Mouse (Mus musculus) splenic B cell, adult 2 months (primary cell): ENCODE data around the gene Astn2.

Experiments
- DNase-seq: peaks from one replicate; pipeline ENCODE4 v3.0.0-alpha.2; 2011; ENCODE audit warnings: low read depth, low spot score
- H3K27me3 ChIP-seq: 2 replicates; pipeline ENCODE4 v1.6.1; 2012; ENCODE audit warnings: mild to moderate bottlenecking, low read length, moderate library complexity, mixed read lengths; ENCODE audit not compliant: control insufficient read depth, poor library complexity, insufficient read depth, severe bottlenecking
- H3K36me3 ChIP-seq: 2 replicates; pipeline ENCODE4 v1.6.1; 2012; ENCODE audit warnings: mild to moderate bottlenecking, low read length, moderate library complexity, mixed read lengths; ENCODE audit not compliant: control insufficient read depth, poor library complexity, insufficient read depth, severe bottlenecking

Gene Astn2

DNA sequence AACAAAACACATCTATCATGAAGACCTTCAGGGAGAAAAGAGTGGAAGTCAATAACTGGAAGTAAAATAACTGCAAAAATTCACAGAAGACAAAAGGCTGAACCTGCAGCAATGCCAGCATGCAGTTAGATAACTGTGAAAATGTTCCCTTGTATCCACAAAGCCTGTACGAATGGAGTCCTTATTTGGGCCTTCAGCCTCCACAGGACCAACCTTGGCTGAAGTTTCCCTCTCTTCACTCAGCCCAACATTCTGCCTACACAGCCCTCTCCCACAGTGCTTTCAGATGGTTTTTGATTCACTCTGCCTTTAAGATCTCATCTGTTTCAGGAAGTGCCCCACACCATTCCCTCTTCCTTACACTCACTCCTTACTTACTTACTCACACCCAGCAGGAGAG, 376.5 kb downstream of the Astn2 start:
- H3K27me3 ChIP-seq = no peaks in the 10 kb centered on the region
- no peaks in the 10 kb centered on the region for H3K36me3 ChIP-seq
- no peak for DNase-seq

DNA sequence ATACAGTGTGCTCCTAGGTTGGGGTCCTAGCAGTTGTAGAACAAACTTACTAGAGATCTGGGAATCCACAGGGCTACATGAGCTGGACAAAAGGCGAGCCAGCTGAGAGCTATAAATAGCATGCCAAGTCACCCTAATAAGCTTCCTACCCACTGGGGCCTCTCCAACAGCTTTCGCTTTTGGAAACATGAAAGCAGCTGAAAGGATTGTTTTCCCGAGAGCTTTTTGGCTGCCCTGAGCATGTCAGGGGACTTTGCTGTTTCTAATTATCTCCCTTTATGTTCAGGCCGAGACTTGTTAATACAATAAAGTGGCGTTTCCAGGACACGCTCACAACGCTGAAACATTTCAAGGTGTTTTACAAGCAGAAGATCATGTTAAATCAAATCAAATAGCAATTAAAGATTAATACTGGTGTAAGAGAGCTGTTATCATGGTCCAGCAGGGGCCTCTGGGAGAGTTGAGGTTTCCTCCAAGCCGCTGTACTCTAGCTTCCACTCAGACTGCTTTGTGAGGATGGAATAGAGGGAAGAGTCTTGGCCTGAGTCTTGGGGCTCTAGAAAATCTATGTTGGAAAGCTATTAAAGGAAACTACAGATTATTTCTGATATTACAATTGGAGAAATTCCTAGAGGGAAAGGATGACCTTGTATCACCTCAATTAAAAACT, 378.9 kb downstream of the Astn2 start:
- DNase-seq = no peak
- Histone ChIP-seq H3K36me3 (no peaks in the 10 kb centered on the region), H3K27me3 (no peaks in the 10 kb centered on the region)

DNA sequence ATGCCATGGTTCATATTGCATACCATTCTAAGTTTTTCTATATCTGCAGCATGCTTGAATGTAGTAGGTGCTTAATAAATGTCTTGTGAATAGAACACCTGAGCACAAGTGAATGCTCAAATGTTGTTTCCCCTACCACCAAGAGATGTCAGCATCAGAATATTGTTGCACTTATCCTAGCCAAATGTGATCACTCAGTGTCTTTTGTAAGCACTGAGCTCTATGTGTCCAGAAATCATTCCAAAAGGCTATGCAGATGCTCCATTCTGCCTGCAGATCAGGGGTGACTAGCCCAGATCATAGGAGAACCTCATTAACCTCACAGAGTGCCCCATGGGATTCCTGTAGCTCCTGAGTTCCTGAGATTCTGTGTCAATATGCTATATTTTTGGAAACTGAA, 401.5 kb downstream of the Astn2 start:
- no peak for DNase-seq
- H3K36me3 ChIP-seq = no peaks in the 10 kb centered on the region
- H3K27me3 ChIP-seq = no peaks in the 10 kb centered on the region

DNA sequence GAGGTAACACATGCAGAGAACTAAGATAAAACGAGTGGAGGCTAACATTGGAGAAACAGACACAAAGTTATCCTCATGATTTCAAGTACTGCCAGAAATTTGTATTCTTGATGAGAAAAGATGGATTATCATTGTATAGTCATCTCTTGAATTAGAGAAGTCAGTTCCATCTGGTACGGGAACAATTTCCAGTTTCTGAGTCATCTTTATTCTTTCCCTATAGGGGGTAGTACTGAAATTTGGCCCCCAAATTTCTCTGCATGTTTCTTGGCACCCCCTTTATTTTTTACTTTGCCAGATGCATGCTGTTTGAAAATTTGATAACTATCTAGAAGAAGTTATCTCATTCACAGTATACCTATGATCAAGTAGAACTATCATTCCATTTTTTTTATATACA, 420.8 kb downstream of the Astn2 start:
- DNase-seq = no peak
- Histone ChIP-seq H3K36me3 (no peaks in the 10 kb centered on the region), H3K27me3 (no peaks in the 10 kb centered on the region)

DNA sequence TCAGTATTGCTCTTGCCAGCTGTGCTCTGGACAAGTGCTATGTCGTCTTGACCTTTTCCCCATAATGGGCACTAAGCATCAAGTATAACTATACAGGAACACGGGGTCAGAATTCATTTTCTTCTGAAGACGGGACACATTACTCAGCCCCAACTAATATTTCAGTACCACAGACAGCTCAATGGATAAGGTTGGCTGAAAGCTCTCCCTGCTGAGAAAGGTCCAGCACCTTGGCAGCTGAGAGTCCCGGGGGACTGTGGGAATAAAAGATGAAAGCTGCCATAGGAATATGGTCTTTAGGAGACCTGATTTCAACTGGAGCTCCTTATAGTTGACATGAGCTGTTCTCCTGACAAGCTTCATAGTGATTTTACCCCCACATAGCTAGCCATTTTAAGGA, 421.5 kb downstream of the Astn2 start:
- no peaks in the 10 kb centered on the region for H3K36me3 ChIP-seq
- no peak for DNase-seq

DNA sequence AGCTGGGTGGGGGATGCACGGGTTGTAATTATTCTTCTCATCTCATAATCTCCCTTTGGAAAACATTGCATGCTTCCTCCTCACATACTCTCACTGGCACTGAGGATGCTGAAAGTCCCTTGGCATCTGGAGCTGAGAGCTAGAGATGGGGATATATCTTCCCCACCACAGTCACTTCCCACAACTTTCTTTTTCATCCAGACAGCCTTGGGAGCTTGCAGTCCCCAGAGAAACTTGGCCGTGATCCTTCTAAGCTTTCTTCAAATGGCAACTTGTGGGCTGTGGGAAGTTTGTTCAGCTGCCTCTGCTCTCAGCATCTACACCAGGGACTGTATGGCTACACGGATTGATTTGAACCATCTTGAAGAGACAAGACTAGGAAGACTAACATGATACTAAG, 428.2 kb downstream of the Astn2 start:
- DNase-seq = no peak
- H3K36me3 ChIP-seq = no peaks in the 10 kb centered on the region
- no peaks in the 10 kb centered on the region for H3K27me3 ChIP-seq

More for the DNA sequence above, 421.5 kb downstream of the Astn2 start:
- no peaks in the 10 kb centered on the region for H3K27me3 ChIP-seq

DNA sequence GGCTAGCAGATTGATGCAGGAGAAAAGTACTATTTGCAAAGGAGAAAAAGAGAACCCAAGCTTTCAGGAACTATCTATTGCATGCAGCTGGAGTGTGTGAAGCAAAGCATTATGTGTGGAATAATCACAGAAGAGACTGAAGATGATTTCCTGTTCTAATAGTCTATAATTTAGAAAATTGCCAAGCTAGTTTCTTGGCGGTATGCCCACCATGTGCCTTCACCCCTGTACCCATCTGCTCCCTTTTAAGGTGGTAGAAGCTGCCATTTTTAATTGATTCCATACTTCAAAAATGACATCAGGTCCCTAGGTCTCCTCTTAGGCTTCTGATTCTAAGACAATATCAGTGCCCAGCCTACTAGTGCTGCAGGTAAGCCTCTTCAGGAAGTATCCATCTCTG, 432.0 kb downstream of the Astn2 start:
- no peak for DNase-seq
- Histone ChIP-seq H3K27me3 (no peaks in the 10 kb centered on the region), H3K36me3 (no peaks in the 10 kb centered on the region)

DNA sequence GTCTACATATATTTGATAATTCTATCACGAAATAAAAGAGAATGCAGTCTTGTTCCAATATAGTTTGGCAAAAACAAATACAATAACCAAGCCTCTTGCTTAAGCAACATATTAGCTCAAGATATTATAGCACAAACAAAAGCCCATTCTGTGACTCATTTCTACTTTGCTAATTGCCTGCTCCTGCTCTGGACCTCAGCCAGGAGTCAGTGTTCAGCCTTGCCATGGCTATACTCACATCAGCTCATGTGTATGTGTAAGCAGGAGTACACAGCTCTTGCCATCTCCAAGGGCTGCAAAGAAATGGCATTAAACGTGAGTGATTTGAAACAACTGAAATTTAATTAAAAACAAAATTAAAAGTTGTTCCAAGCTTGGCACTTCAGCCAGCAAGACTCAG, 435.1 kb downstream of the Astn2 start:
- Histone ChIP-seq H3K36me3 (no peaks in the 10 kb centered on the region), H3K27me3 (no peaks in the 10 kb centered on the region)
- DNase-seq = no peak

DNA sequence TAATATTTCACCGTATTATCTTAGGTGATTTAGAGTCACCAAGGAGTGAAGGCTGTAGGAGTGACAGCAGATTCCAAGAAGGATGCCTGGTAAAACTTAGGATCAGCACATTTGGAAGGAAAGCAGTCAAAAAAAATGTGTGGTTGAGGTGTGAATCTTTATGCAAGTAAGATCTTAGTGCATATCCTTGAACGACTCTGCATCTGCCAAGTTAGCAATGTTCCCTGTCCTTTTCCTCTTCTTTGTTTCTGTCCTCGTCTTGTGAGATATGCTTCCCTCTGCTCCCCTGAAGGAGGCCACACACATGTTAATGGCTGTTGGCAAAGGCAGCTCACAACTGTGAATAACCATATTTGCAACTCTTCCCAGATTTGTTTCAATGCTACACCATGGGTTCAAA, 439.8 kb downstream of the Astn2 start:
- Histone ChIP-seq H3K27me3 (peaks cover 2% of the 10 kb centered on the region; the same call in 1 of the 2 replicates), H3K36me3 (no peaks in the 10 kb centered on the region)
- no peak for DNase-seq

DNA sequence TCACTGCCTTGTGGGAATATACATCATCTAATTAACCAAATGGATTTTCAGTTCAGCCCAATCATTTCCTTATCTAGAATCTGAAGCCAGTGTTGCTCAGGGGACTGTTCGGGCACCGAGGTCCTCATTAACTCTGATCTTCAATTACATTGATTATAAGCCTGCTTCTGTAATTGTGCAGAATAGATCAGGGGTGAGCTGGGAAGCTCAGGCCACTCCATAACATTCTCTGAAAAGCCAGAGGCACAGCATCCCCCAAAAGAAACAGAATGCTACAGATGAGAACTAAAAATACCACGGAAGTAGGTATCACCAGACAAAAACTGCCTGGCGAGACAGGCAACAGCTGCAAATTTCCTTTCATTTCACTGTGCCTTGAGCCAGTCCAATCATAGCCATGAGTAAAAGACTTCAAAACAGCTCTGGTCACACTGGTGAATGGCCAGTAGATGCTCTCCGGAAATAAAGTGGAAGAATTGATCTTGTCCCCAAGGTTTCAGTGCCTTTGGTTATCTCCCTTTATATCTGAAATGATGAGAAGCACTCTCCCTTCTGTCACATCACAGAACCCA, 445.1 kb downstream of the Astn2 start:
- DNase-seq = no peak
- Histone ChIP-seq H3K36me3 (no peaks in the 10 kb centered on the region), H3K27me3 (peaks cover 2% of the 10 kb centered on the region; the same call in 1 of the 2 replicates)

DNA sequence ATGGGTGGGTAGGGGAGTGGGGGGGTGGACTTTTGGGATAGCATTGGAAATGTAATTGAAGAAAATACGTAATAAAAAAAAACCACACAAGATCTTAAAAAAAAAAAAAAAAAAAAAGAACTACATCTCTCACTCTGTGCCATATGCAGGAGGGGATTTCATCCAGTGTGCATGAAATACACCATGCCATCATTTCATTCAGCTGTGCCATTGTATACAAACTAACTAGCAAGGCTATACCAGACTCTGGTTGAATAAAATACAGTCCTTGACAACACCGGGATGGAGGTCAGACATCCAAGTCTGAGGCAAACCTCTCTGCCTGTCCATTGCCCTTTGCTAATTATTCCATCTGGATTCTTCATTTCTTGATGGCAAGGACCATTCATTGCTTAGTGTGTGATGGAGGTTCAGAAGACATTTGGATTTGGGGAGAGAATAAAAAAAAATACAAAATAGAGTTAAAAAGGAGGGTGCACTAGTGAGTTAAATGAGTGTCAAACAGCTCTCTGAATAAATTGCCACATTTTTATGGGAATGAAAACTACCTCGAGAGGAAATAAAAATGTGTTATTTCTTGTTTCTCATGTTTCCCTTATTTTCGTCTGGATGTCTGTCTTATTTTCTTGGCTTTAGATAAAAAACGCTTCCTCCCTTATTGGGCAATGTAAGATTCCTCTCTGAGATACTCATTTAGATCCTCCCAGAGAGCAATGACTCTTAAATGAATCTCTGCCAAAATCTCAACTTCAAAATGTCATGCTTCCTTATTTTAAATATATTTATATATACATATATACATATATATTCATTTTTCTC, 445.8 kb downstream of the Astn2 start:
- DNase-seq = no peak
- Histone ChIP-seq H3K27me3 (no peaks in the 10 kb centered on the region), H3K36me3 (no peaks in the 10 kb centered on the region)

DNA sequence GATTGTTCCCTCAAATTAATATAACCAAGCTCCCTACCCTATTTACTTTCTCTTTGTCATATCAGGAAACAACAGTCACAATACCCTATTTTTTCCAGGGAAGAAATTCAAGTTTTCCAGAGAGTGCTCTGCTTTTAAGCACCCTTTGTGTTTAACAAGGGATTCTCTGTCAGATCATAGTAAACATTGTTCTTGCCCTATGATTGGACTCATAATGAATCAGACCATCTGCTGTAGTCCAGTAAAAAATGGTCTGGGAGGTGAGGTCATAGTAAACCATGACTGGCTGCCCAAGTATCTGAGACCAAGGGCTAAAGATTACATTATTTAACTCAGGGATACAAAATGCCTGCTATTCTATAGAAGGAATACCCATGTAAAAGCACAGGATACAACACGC, 452.5 kb downstream of the Astn2 start:
- DNase-seq = no peak
- H3K36me3 ChIP-seq = no peaks in the 10 kb centered on the region
- H3K27me3 ChIP-seq = no peaks in the 10 kb centered on the region

DNA sequence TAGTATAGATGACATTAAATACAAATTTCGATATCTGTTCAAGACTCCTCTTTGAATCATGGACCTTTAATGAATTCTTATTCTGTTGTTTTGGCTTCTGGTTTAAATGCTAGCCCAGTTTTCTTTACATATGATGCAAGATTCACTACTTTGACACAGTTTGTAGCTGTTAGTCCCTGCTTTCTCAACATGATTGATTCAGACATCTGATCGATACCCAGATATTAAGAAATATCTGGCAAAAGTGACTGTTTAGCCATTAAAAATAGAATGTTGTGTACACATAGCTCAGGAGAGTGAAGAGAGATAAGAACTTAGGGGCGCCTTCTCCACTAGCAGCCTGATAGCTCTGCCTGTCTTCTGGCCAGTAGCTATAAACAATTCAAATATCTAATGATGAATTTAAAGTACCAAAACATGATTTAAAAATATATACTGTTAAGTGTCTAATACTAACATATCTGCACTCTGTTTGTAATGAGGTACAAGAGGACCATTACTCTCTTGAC, 457.2 kb downstream of the Astn2 start:
- H3K36me3 ChIP-seq = no peaks in the 10 kb centered on the region

DNA sequence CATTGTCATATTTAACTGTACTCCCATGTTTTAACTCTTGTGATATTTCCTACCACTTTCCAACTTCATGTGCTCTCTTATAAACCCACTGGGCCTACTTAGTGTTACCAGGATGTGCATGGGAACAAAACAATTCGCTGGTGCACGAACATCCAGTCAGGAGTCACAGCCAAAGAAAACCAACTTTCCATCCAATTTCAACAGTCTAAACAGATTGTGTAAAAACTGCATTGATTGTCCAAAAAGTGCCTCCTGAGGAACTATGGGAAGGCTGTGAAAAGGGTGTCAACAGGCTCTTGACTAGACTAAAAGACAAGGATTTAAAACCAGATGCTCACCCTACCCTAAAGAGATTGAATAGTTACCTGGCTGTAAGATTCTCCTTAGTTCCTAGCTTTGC, 458.4 kb downstream of the Astn2 start:
- H3K27me3 ChIP-seq = no peaks in the 10 kb centered on the region
- no peaks in the 10 kb centered on the region for H3K36me3 ChIP-seq
- DNase-seq = no peak

More for the DNA sequence above, 457.2 kb downstream of the Astn2 start:
- DNase-seq = no peak
- H3K27me3 ChIP-seq = no peaks in the 10 kb centered on the region

DNA sequence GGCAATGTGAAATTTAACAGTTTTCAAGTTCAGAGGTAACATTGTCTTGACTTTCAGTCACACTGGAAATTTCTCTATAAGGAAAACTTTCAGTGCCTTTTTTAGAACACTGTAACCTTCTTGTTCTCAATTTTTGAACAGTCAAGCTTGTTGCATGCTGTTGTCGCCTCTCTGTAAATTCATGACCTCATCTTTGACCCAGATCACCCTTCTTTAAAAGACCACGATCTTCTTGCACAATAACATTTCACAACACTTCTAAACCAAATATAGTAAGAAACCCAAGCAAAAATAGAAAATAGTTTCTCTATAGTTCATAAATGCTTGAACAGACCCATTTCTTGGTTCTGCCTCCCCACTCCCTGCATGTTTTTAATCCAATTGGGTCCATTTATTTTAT, 473.5 kb downstream of the Astn2 start:
- no peaks in the 10 kb centered on the region for H3K27me3 ChIP-seq
- H3K36me3 ChIP-seq = no peaks in the 10 kb centered on the region
- no peak for DNase-seq
